Mouse (Mus musculus) activated CD4-positive, CD25-positive, alpha-beta regulatory T cell (primary cell): ENCODE data around the gene Eif5b. TPM values are rescaled to one million over a fixed set of nuclear protein-coding genes. Genes with fewer than 3 reads are reported as not detected.

Source experiments
- polyA plus RNA-seq, 2 experiments: library from polyadenylated mRNA; unstranded; fragments of 100-300 nt; shearing (Covaris generic); gene quantifications; one replicate each; pipeline ENCODE4 v1.2.1; 2017

Gene Eif5b
- polyA plus RNA-seq = 10 to 100 TPM; 17.2 to 24.3 TPM

DNA sequence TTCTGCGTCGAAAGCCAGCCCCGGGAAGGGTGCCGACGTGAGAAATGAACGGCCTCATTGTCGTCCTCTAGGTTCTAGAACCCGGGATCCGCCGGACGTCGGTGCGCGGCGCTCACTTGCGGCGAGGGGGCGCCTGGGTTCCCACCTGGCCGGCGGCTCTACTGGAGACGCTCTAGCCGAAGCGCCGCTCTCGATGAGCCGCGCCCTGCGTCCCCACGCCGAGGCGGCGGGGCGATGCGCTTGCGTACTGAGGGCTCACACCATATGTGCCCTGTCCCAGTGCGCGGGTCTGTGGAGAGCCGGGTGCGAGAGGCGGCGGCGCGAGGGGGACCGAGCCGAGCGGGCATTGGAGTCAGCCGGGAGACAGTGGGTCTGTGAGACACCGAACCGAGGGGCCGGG is at the start of gene Eif5b, which contains the start of gene Txndc9:
TSS of gene Eif5b (plus strand) at position 144 of the 400 bp plus-strand sequence.
TSS of gene Txndc9 (minus strand) at position 27 of the 400 bp plus-strand sequence.

GRCm38 (mm10) chr1:37957659-37958058 is 40.2 kb upstream of the Eif5b start, which contains the start of gene Lyg1:
Lyg1 (minus strand) TSS chr1:37957759.

Other genes with a start within 250 kb of the Eif5b start
- gene Tsga10, start 131.6 kb upstream of the Eif5b start, polyA plus RNA-seq = 1 to 10 TPM; 1.9 to 2.1 TPM
- gene Lipt1, start 126.3 kb upstream of the Eif5b start, polyA plus RNA-seq = 1 to 10 TPM; 2.8 to 7.0 TPM
- gene Mitd1, start 107.6 kb upstream of the Eif5b start, polyA plus RNA-seq = 10 to 100 TPM; 82.4 to 92.7 TPM
- gene Mrpl30, start 107.5 kb upstream of the Eif5b start, polyA plus RNA-seq = 100 to 1,000 TPM; 154 to 229 TPM
- gene Lyg2, start 81.5 kb upstream of the Eif5b start, polyA plus RNA-seq = not detected
- gene Lyg1, start 40.3 kb upstream of the Eif5b start, polyA plus RNA-seq = not detected
- 10 to 100 TPM; 98.7 to 99.6 TPM for gene Txndc9, start 117 bp upstream of the Eif5b start, polyA plus RNA-seq
- gene Rev1, start 131.8 kb downstream of the Eif5b start, polyA plus RNA-seq = 10 to 100 TPM; 23.5 to 26.4 TPM